Mouse (Mus musculus) megakaryocyte, embryonic 14.5 days (primary cell): ENCODE data around the gene Lrrc7.

Experiments
- FLI1 ChIP-seq: IDR thresholded peaks from 2 replicates; pipeline ENCODE4 v1.6.1; 2012; ENCODE audit warnings: low read length, inconsistent platforms, mixed read lengths
- GATA1 ChIP-seq: IDR thresholded peaks from 3 replicates; pipeline ENCODE4 v1.6.1; 2012; ENCODE audit warnings: mixed read lengths, low read length, inconsistent platforms, borderline replicate concordance

- TF ChIP-seq GATA1 (no peak), FLI1 (no peak)
Measured at GRCm38 (mm10) chr3:158561987-158562360, at the start of gene Lrrc7.
